Mouse (Mus musculus) lung, postnatal 25 days (tissue): ENCODE data around the gene Smpdl3b.
A peak's percentile ranks its signal among the peaks of the same experiment; 100 is the strongest.

ENCODE experiments used
- DNase-seq: peaks from one replicate; pipeline ENCODE4 v3.0.0; 2022; ENCODE audit warnings: low spot score

Smpdl3b gene

DNA sequence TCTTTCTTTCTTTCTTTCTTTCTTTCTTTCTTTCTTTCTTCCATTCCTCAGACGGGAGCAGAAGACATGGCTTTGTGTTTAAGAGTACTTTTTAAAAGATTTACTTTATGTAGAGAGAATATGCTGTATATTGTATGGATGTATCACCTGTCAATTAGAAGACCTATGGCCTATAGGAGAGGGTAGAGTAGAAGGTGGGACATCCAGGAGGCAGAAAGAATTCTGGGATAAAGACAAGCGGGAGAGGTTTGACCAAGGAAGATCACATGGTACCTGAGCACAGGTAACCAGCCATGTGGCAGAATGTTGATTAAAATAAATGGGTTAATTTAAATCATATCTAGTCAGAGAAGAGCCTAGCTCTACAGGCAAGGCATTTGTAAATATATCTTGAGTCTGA, 22.3 kb downstream of the Smpdl3b start:
- no peak for DNase-seq

DNA sequence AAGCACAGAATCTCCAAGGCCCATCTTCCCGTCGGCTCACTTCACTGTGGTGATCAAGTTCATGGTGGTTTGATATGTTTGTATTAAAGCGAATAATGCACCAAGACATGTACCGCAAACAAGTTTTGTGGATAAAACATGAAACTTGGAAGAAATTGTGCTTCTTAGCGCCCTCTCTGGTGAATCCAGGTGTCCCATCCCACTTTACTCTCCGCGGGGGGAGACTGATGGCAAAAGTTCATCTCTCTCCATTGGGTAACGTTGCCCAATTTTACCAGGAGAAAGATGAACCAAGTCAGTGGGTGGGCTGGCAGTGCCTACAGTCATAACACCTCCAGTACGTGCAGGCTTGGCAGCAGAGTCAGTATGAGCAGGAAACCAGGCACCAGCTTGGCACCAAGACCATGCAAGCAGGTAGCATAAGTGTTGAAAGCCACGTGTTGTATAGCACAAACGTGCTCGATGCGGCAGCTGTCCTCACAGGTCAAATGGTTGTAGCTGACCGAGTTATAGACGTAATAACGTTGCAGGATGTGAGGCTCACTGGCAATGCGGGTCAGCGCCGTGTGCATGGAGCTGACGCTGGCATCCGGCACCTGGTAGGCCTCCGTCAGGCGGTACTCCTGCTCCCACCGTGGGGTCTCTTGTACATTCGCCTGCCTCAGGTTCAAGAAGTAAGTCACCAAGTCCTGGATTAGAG, 23.8 kb downstream of the Smpdl3b start:
- DNase-seq, result no peak

DNA sequence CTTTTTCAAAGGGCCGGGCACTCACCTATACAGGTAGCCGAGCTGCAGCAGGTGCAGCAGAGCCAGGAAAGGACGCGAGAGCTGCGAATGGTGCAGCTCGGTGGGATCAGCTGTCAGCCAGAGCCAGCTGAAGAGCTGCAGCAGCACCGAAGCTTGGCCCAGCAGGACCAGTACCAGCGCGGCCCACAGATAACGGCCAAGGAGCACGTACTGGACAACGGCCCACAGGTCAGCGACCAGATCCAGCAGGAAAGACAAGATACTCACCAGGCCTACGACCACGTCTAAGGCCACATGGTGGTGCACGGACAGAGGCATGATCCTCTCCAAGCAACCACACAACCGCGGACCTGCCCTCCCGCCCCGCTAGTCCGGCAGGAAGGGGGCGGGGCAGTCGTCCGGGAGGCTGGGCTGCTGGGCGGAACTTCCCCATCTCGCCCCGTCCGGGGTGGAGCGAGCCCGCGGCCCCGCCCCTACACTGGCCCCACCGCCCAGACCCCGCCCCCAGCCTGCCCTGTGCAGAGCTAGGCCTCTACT, 24.8 kb downstream of the Smpdl3b start, which contains the start of gene Xkr8:
Gene Xkr8, minus strand, starts transcription at position 399 of the 537 bp plus-strand sequence.
- peak; percentile 92 for DNase-seq

DNA sequence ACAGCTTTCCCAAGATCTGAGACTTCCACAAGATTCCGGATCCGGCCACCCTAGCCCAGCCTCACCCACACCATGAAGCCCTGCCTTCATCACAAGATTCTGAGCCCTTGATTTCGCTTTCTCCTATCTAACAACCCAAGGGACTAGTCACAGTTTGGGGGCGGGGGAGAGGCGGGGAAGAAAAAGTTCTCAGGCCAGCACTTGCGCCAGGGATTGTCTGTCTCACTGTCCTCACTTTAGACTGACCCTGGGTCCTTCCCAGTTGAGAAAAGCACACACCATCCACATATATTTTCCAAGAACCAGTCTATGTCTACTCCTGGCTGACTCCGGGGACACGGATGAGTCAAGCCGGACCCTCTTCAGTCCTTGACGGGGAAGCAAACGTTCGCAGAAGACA, 25.4 kb downstream of the Smpdl3b start:
- no peak for DNase-seq

DNA sequence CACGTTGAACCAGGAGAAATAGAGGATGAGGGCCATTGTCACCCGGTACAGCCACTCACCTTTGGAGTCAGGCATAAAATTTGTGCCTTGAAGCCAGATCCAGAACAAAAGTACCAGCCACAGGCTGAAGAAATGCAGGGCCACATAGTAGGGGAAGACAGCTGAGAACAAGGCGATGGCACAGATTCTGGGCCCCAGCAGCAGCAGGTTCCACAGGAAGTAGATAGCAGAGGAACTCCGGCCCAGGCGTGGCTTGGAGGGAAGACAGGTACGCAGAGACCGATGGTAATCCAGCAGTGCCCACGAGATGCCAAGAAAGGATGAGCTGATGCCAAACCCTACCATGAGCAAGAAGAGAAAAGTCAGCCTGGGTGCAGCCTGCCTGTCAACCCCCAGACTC, 28.8 kb downstream of the Smpdl3b start:
- no peak for DNase-seq

DNA sequence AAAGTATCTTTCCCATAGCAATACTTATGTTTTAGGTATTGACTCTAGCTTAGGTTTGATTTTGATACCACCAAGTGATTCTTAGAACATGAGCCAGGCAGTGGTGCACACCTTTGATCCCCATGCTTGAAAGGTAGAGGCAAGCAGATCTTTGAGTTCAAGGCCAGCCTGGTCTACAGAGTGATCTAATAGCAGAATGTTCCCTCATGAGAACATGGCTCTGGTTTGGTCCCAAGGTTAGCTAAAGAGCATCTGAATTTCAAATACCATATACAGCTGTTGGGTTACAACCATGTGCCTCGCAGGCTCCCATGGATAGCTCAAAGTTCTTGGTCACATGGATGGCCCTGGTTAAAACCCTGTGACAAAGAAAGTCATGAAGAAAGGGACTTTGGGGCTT, 38.8 kb downstream of the Smpdl3b start:
- no peak for DNase-seq

DNA sequence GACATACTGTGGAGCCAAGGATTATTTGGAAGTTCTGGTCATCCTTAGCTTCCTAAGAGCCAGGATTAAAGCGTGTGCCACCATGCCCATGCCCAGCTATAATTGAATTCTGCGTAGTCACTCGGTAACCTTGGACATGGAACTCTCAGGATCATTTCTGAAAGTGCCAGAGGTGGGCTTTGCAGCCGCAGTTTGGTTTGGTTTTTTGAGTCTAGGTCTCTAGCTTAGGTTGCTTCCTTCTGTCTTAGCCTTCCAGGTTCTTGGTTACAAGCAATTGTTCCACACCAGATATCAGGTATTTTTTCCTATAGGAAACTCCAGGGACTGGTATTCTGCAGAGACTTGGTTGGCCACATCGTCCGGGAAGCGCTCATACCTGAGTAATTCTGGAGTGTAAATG, 43.9 kb downstream of the Smpdl3b start:
- no peak for DNase-seq

DNA sequence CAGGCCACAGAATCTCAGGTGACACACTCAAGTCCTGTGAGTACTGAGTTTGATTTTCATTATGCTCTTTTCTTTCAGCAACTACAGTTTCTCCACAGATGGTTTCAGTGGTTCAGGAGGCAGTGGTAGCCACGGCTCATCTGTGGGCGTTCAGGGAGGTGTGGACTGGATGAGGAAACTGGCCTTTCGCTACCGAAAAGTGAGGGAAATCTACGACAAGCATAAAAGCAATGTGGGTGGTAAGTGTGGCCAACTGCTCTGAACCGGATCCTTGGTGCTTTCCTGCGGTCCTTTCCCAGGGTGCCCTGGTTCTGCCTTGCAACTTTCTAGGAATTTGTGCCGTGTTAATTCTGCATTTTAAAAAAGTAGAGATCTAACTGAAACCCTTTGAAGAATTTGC, 50.2 kb downstream of the Smpdl3b start:
- DNase-seq, result no peak

DNA sequence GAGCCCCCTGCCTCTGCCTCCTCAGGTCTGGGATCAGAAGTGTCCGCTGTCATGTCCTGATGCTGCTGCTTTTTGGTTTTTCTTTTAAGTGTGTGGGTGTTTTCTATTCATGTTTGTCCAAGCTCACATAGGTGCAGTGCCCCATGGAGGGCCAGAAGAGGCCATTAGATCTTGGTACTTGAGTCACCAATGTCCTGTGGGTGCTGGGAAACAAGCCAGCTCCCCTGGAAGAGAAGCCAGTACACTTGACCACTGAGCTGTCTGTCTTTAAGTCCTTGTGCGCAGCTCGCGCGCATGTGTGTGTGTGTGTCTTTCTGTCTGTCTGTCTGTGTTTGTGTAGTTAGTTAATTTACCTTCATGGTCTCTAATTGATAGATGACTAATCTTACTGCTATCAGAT, 55.0 kb downstream of the Smpdl3b start:
- DNase-seq, result peak; percentile 32

DNA sequence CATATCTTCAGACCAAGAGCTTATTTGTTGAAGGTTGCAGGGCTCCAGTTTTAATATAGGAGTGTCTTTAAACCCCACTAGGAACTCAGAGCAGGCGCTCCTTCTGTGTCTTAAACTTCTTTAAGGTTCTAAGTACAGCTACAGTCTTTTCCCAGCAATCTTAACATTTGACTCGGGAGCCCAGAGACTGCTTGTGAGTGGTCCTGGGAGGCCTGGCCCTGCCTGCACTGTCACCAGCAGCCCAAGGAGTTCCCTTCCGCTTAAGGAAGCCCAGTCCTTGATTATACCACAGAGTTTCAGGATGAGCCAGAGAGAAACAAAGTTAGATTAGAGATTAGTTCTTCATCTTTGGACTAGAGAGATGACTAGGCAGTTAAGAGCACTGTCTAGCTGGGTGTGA, 63.7 kb downstream of the Smpdl3b start:
- DNase-seq, result no peak

DNA sequence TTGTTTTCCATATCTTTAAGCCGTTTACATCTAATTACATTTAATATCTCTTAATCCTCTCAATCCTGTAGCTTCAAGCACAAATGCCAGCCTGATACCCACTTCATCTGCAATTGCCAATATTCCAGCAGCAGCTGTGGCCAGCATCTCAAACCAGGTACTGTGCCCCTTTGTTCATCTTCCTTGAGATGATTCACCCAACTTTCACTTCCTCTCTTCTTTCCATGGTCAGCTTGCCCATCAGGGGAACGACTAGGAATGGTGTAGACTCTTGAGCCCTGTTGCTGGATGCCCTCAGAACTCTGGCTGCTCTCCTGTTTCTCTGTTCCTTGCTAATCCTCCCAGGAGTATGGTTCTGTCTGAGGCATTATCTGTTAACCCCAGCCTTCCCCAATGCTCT, 67.4 kb downstream of the Smpdl3b start:
- DNase-seq, result no peak
